Mouse (Mus musculus): ENCODE data around the gene Rora. TPM values are rescaled to one million over a fixed set of nuclear protein-coding genes. Genes with fewer than 3 reads are reported as not detected.

Gene Rora
- polyA plus RNA-seq, 1 experiment: 15.5 TPM

DNA sequence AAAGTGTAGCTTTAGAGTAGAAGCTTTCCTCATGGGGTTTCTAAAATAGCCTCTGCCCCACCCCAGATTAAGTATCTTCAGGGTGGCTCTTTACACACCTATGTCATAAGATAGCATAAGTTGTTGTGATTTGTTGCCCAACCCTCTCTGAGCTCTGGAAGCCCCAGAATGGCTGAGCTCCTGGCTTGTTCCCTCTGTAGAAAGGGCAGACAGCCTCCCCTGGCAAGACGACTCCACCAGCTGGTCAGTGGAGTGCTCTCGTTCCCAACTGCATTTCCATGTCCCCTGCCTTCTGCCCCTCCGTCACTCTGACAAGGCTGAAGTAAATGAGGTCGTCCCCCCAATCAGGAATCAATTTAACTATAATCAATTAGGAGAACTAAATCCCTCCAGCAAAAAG is 709.2 kb downstream of the Rora start:
- no peak for DNase-seq (ENCODE audit: extremely low spot score in 1 of 2, low spot score in 1 of 2)

DNA sequence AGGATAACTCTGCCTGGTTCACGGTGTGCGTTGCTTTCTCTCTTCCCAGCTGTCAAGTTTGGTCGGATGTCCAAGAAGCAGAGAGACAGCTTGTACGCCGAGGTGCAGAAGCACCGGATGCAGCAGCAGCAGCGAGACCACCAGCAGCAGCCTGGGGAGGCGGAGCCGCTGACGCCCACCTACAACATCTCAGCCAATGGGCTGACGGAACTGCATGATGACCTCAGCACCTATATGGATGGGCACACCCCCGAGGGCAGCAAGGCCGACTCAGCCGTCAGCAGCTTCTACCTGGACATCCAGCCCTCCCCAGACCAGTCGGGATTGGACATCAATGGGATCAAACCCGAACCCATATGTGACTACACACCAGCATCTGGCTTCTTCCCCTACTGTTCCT is 710.5 kb downstream of the Rora start:
- DNase-seq (ENCODE audit: extremely low spot score in 1 of 2, low spot score in 1 of 2): no peak

- no peak for DNase-seq (ENCODE audit: extremely low spot score in 1 of 2, low spot score in 1 of 2)
Measured at GRCm38 (mm10) chr9:69367055-69367454, 713.5 kb downstream of the Rora start.

GRCm38 (mm10) chr9:69368071-69368470 is 714.5 kb downstream of the Rora start:
- DNase-seq (ENCODE audit: extremely low spot score in 1 of 2, low spot score in 1 of 2): peak; percentile 14 to 81

GRCm38 (mm10) chr9:69371046-69371724 is 717.6 kb downstream of the Rora start:
- DNase-seq (ENCODE audit: extremely low spot score in 1 of 2, low spot score in 1 of 2): no peak

GRCm38 (mm10) chr9:69372871-69373270 is 719.3 kb downstream of the Rora start:
- DNase-seq (ENCODE audit: extremely low spot score in 1 of 2, low spot score in 1 of 2): peak in 1 of 2 experiments; percentile 34

GRCm38 (mm10) chr9:69376982-69377653 is 723.5 kb downstream of the Rora start:
- DNase-seq (ENCODE audit: extremely low spot score in 1 of 2, low spot score in 1 of 2): no peak

DNA sequence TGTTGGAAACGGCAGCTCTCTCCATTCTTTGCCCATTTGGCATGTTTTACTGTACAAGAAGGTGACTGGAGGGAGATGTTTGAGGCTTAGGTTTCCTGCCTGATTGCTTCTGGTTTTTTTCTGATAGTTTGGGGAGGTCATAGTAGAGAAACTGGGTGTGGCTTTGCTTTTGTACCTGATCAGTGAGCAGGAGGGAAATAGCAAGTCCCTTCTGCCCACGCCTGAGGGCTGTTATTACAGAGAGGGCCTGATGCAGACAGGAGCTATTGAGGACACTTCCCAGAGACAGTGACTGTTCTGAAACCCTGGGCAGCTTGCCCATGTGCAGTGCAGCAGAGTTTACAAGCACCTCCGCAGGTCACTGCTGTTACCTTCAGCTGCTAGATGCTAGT is 724.1 kb downstream of the Rora start:
- DNase-seq (ENCODE audit: extremely low spot score in 1 of 2, low spot score in 1 of 2): no peak

GRCm38 (mm10) chr9:69380546-69380945 is 727.0 kb downstream of the Rora start:
- DNase-seq (ENCODE audit: extremely low spot score in 1 of 2, low spot score in 1 of 2): no peak

DNA sequence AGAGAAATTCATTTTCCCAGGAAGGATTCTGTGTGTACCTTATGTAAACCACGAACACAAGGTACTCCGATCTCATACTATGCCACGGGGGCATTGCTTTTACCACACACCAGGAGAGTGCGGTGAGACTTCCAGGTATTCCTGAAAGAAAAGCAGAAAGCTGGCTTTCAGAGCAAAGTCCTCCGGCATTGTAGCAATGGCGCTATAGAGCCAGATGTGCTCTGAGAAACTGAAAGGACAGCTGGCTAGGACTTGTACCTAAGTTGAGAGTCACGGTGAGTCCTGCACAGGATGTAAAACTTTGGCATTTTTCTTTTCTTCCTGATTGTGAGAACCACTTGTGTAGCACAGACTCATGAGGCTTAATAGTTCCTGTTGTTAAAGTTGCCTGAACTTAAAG is 728.2 kb downstream of the Rora start:
- DNase-seq (ENCODE audit: extremely low spot score in 1 of 2, low spot score in 1 of 2): no peak

- DNase-seq (ENCODE audit: extremely low spot score in 1 of 2, low spot score in 1 of 2): no peak
Measured at GRCm38 (mm10) chr9:69384475-69384874, 730.9 kb downstream of the Rora start.

GRCm38 (mm10) chr9:69384905-69385304 is 731.3 kb downstream of the Rora start:
- DNase-seq (ENCODE audit: extremely low spot score in 1 of 2, low spot score in 1 of 2): no peak

- no peak for DNase-seq (ENCODE audit: extremely low spot score in 1 of 2, low spot score in 1 of 2)
Measured at GRCm38 (mm10) chr9:69387296-69387695, 733.7 kb downstream of the Rora start.

- no peak for DNase-seq (ENCODE audit: extremely low spot score in 1 of 2, low spot score in 1 of 2)
Measured at GRCm38 (mm10) chr9:69390631-69391030, 737.0 kb downstream of the Rora start.

- DNase-seq (ENCODE audit: extremely low spot score in 1 of 2, low spot score in 1 of 2): no peak
Measured at GRCm38 (mm10) chr9:69394234-69394633, 740.6 kb downstream of the Rora start.

GRCm38 (mm10) chr9:69397432-69397759 is 743.8 kb downstream of the Rora start:
- DNase-seq (ENCODE audit: extremely low spot score in 1 of 2, low spot score in 1 of 2): no peak

- DNase-seq (ENCODE audit: extremely low spot score in 1 of 2, low spot score in 1 of 2): peak; percentile 28 to 77
Measured at GRCm38 (mm10) chr9:69397760-69398452, 744.3 kb downstream of the Rora start, which contains the start of gene Ice2. TSS of gene Ice2 (plus strand) at chr9:69397906.

GRCm38 (mm10) chr9:69398453-69398850 is 744.9 kb downstream of the Rora start:
- no peak for DNase-seq (ENCODE audit: extremely low spot score in 1 of 2, low spot score in 1 of 2)

DNA sequence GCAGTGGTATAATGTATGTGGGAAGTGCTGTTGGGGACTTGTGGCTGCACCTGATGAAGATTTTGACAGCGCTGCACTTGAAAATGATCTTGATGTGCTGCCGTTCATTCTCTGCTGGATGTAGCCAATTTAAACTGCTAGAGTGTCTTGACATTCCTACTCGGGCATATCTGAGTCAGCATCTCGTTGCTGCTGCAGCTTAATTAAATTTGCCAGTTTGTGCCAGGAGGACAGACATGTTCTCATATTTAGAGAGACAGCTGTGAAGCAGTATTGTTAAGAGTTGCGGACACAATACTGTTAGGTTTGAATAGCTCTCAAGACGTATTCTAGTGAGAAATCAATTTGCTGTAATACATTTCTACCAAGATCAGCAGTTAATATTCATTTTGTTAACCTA is 751.1 kb downstream of the Rora start:
- no peak for DNase-seq (ENCODE audit: extremely low spot score in 1 of 2, low spot score in 1 of 2)

DNA sequence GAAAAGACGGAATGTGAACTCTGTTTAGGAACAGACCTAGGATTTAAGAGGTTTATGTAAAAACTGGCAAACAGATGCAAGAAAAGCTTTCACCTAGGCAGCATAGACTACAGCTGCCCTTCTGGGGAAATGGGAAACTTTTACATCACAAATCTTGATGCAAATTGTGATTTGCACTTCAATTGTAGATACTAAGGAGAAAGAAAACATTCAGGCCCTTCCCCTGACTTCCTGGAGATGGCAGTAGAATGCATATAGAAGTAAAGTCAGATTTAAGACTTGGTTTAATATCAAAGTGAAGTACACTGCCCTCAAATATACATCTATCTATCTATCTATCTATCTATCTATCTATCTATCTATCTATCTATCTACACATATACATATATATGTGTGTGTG is 765.9 kb downstream of the Rora start:
- DNase-seq (ENCODE audit: extremely low spot score in 1 of 2, low spot score in 1 of 2): peak in 1 of 2 experiments; percentile 33

GRCm38 (mm10) chr9:69430531-69430930 is 776.9 kb downstream of the Rora start:
- no peak for DNase-seq (ENCODE audit: extremely low spot score in 1 of 2, low spot score in 1 of 2)
